Mouse (Mus musculus): Measurements from ENCODE around the gene Hoxd4.

- TF ChIP-seq CTCF (IDR thresholded peaks at IDR 0.05; ENCODE audit: insufficient read depth, low read length) (no peak), POLR2A (IDR thresholded peaks at IDR 0.05; ENCODE audit: borderline replicate concordance, extremely low read depth, low read depth, low read length) (no peak)
Observed at GRCm38 (mm10) chr2:74731799-74732512, 20.2 kb downstream of the Hoxd4 start.
